Mouse (Mus musculus): ENCODE measurements around the gene Dmgdh.

DNA sequence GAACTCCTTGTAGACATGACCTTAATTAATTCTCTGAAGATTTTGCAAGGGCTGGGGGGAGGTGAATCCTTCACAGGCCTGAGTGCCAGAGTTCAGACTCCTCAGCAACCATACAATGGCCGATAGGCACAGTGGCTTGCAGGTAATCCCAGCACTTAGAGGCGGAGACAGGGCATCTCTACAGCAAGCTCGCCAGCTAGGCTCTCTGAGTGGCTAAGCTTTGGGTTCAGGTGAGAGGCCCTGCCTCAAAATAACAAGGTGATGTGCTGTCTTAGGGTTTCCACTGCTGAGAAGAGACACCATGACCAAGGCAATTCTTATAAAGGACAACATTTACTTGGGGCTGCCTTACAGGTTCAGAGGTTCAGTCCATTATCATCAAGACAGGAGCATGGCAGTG lies 39.6 kb downstream of the Dmgdh start:
- no peak for TF ChIP-seq EP300 (IDR thresholded peaks at IDR 0.05; ENCODE audit: low read depth in 1 of 2, low read length in 2 of 2)
- no peak for TF ChIP-seq CTCF (IDR thresholded peaks at IDR 0.05 in 2 of 3, conservative IDR thresholded peaks at IDR 0.05 in 1 of 3; ENCODE audit: control insufficient read depth in 1 of 3, insufficient read depth in 1 of 3, low read depth in 2 of 3, low read length in 3 of 3, poor library complexity in 1 of 3, severe bottlenecking in 1 of 3)
- TF ChIP-seq MAZ (IDR thresholded peaks at IDR 0.05; ENCODE audit: low read depth, low read length), result no peak
- no peak for TF ChIP-seq POLR2AphosphoS2 (IDR thresholded peaks at IDR 0.05; ENCODE audit: low read length)
- no peak for TF ChIP-seq ZC3H11A (IDR thresholded peaks at IDR 0.05; ENCODE audit: low read depth, low read length)
- no peak for TF ChIP-seq POLR2A (IDR thresholded peaks at IDR 0.05; ENCODE audit: control insufficient read depth in 1 of 2, insufficient read depth in 1 of 2, low read depth in 1 of 2, low read length in 2 of 2, poor library complexity in 1 of 2)

All from MEL (cell line).